Mouse (Mus musculus) urinary bladder, postnatal 36 days (tissue): ENCODE results near the gene Car4.

Source experiments
- DNase-seq, 2 experiments: peaks; one replicate each; pipeline ENCODE4 v3.0.0; 2022; ENCODE audit warnings: low spot score in 2 of 2, mixed read lengths in 1 of 2

The Car4 gene

GRCm38 (mm10) chr11:85003566-85003965 is 46.0 kb downstream of the Car4 start:
- DNase-seq = no peak

DNA sequence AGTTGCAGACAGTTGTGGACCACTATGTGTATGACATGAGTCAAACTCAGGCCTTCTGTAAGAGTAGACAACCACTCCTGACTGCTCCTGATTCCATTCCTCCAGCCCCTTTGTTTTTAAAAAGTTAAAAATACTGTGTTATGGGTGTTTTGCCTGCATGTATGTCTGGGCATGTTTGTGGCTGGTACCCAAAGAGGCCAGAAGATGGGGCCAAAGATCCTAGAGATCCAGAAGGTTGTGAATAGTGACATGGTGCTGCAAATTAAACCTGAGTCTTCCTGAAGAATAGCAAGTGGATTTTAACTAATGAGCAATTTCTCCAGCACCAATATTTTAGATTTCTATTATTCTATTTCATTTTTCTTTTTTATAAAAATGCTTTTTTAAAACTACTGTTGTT is 55.5 kb downstream of the Car4 start:
- no peak for DNase-seq
